Mouse (Mus musculus) embryonic fibroblast, embryonic 13.5 days (primary cell): ENCODE data around the gene Myo1e.

Source experiments
- CTCF ChIP-seq: IDR thresholded peaks from 2 replicates; pipeline ENCODE4 v1.5.1; 2011; ENCODE audit warnings: mild to moderate bottlenecking, control low read depth, low read length, moderate library complexity, borderline replicate concordance; ENCODE audit not compliant: insufficient read depth
- POLR2A ChIP-seq: IDR thresholded peaks from 2 replicates; pipeline ENCODE4 v1.6.1; 2011; ENCODE audit warnings: low read depth, mild to moderate bottlenecking, control low read depth, low read length, moderate library complexity

DNA sequence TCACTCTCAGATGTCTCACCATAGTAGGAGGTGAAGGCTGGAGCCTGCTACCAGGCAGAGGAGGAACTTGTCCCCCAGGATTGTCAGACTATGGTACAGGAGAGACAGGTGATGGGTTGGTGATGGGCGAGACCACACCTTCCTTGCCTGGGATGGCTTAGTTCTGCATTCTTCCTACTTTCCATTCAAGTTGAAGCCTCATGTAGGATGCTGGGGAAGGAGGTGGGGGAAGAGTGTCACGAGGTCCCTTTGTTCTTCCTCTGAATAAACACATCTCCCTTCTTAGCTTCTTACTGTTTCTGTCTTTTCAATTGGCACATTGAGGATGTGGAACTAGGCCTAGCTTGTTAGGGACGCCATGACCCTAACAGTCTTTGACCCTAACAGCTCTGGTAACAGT lies 30.9 kb upstream of the Myo1e start:
- TF ChIP-seq CTCF (no peak), POLR2A (no peak)
